Mouse (Mus musculus) bone marrow macrophage, adult 2 months (primary cell): ENCODE results near the gene Rai1. TPM values are rescaled to one million over a fixed set of nuclear protein-coding genes. Genes with fewer than 3 reads are reported as not detected.

Source experiments
- H3K27ac ChIP-seq: 2 replicates; pipeline ENCODE4 v1.5.1; 2012; ENCODE audit warnings: low read depth, low read length; ENCODE audit not compliant: insufficient read depth
- H3K4me1 ChIP-seq: 2 replicates; pipeline ENCODE4 v1.6.1; 2012; ENCODE audit warnings: low read length; ENCODE audit not compliant: control insufficient read depth, insufficient read depth
- H3K4me3 ChIP-seq: 2 replicates; pipeline ENCODE4 v1.5.1; 2012; ENCODE audit warnings: mild to moderate bottlenecking, low read length, moderate library complexity; ENCODE audit not compliant: insufficient read depth
- CTCF ChIP-seq: IDR thresholded peaks from 2 replicates; pipeline ENCODE4 v1.5.1; 2012; ENCODE audit warnings: low read depth, mild to moderate bottlenecking, low read length, moderate library complexity
- POLR2A ChIP-seq: IDR thresholded peaks from 2 replicates; pipeline ENCODE4 v1.6.1; 2012; ENCODE audit warnings: mild to moderate bottlenecking, low read depth, low read length, borderline replicate concordance
- polyA plus RNA-seq: library from polyadenylated mRNA; stranded (reverse); fragments of >200 nt; gene quantifications from 2 replicates; pipeline ENCODE4 v1.2.4, GENCODE M21; 2012; ENCODE audit not compliant: missing spikeins, insufficient read depth, insufficient read length

Rai1 gene
- polyA plus RNA-seq, 1 experiment, result 12.9 TPM

GRCm38 (mm10) chr11:60240509-60240908 is 135.7 kb downstream of the Rai1 start:
- no peak for TF ChIP-seq POLR2A
- TF ChIP-seq CTCF, result no peak
- Histone ChIP-seq H3K27ac (no peak overlapping the region), H3K4me1 (peaks cover 3% of the 10 kb centered on the region; the same call in 1 of the 2 replicates), H3K4me3 (no peak overlapping the region)

- Histone ChIP-seq H3K27ac (no peak overlapping the region), H3K4me3 (no peak overlapping the region), H3K4me1 (no peaks in the 10 kb centered on the region)
- TF ChIP-seq POLR2A, result no peak
- no peak for TF ChIP-seq CTCF
Measured at GRCm38 (mm10) chr11:60244503-60245143, 139.8 kb downstream of the Rai1 start.

GRCm38 (mm10) chr11:60246077-60246476 is 141.3 kb downstream of the Rai1 start:
- no peak overlapping the region for H3K4me3 ChIP-seq
- TF ChIP-seq POLR2A (no peak), CTCF (no peak)
- no peaks in the 10 kb centered on the region for H3K4me1 ChIP-seq
- H3K27ac ChIP-seq, result no peak overlapping the region

GRCm38 (mm10) chr11:60247753-60248550 is 143.1 kb downstream of the Rai1 start:
- no peak overlapping the region for H3K27ac ChIP-seq
- H3K4me3 ChIP-seq, result no peak overlapping the region
- H3K4me1 ChIP-seq, result no peaks in the 10 kb centered on the region
- no peak for TF ChIP-seq POLR2A
- TF ChIP-seq CTCF, result no peak

Other genes starting within 250 kb of the Rai1 start
- 15.9 and 18.4 TPM in 2 replicates for gene Med9, start 156.8 kb upstream of the Rai1 start, polyA plus RNA-seq
- not detected in 2 replicates for gene Rasd1, start 140.1 kb upstream of the Rai1 start, polyA plus RNA-seq
- 1.4 and 4.6 TPM in 2 replicates for gene Pemt, start 58.5 kb upstream of the Rai1 start, polyA plus RNA-seq
- gene Srebf1, start 117.6 kb downstream of the Rai1 start, polyA plus RNA-seq, result 41.9 and 49.2 TPM in 2 replicates
- 18.1 and 20.4 TPM in 2 replicates for gene Tom1l2, start 247.9 kb downstream of the Rai1 start, polyA plus RNA-seq
- gene Drc3, start 248.3 kb downstream of the Rai1 start, polyA plus RNA-seq, result 0.72 TPM in 1 of 2 replicates, not detected in the other